Mouse (Mus musculus) mouse embryonic stem cell (cell line): ENCODE data around the gene Senp6.

Experiments used
- in situ Hi-C, 2 experiments: fragments of 300-500 bp; cut with MboI; formaldehyde crosslinking; loops; 1 replicate in 1 of 2; 3 replicates in 1 of 2; pipeline ENCODE4 v1.14.3; 2019 to 2020; ENCODE audit warnings: low sequenced_read_pairs in 2 of 2, low pct_unique_long_range_greater_than_20kb in 1 of 2, mixed read lengths in 1 of 2; ENCODE audit not compliant: unreplicated experiment in 1 of 2

Senp6 gene

GRCm38 (mm10) chr9:80164611-80165474 is 98.1 kb downstream of the Senp6 start, which contains the start of gene Myo6:
Gene Myo6 (plus strand): TSS chr9:80165031.
- in situ Hi-C loops: no loop called here

GRCm38 (mm10) chr9:80165690-80166089 is 99.0 kb downstream of the Senp6 start:
- in situ Hi-C loops: no loop called here

GRCm38 (mm10) chr9:80166425-80166824 is 99.7 kb downstream of the Senp6 start:
- in situ Hi-C loops: no loop called here

GRCm38 (mm10) chr9:80167089-80167488 is 100.4 kb downstream of the Senp6 start:
- in situ Hi-C loops: no loop called here

GRCm38 (mm10) chr9:80169551-80169950 is 102.8 kb downstream of the Senp6 start:
- in situ Hi-C loops: no loop called here

GRCm38 (mm10) chr9:80171241-80171640 is 104.5 kb downstream of the Senp6 start:
- in situ Hi-C loops: no loop called here

GRCm38 (mm10) chr9:80172396-80173222 is 105.9 kb downstream of the Senp6 start:
- in situ Hi-C loops: no loop called here

GRCm38 (mm10) chr9:80173629-80174028 is 106.9 kb downstream of the Senp6 start:
- in situ Hi-C loops: no loop called here

- in situ Hi-C loops: no loop called here
Measured at GRCm38 (mm10) chr9:80176696-80177478, 110.2 kb downstream of the Senp6 start.

- in situ Hi-C loops: no loop called here
Measured at GRCm38 (mm10) chr9:80178670-80179069, 112.0 kb downstream of the Senp6 start.

- in situ Hi-C loops: no loop called here
Measured at GRCm38 (mm10) chr9:80179688-80180087, 113.0 kb downstream of the Senp6 start.

- in situ Hi-C loops: no loop called here
Measured at GRCm38 (mm10) chr9:80180771-80181170, 114.1 kb downstream of the Senp6 start.

GRCm38 (mm10) chr9:80181692-80182091 is 115.0 kb downstream of the Senp6 start:
- in situ Hi-C loops: no loop called here

- in situ Hi-C loops: no loop called here
Measured at GRCm38 (mm10) chr9:80184138-80184537, 117.4 kb downstream of the Senp6 start.

- in situ Hi-C loops: no loop called here
Measured at GRCm38 (mm10) chr9:80185737-80186136, 119.0 kb downstream of the Senp6 start.

- in situ Hi-C loops: no loop called here
Measured at GRCm38 (mm10) chr9:80186693-80187092, 120.0 kb downstream of the Senp6 start.

GRCm38 (mm10) chr9:80188324-80188893 is 121.7 kb downstream of the Senp6 start:
- in situ Hi-C loops: no loop called here

- in situ Hi-C loops: no loop called here
Measured at GRCm38 (mm10) chr9:80191240-80191639, 124.5 kb downstream of the Senp6 start.
